Mouse (Mus musculus): ENCODE measurements around the gene Olfr547. TPM values are rescaled to one million over a fixed set of nuclear protein-coding genes. Genes with fewer than 3 reads are reported as not detected.
A peak's percentile ranks its signal among the peaks of the same experiment; 100 is the strongest.

Gene Olfr547
- polyA plus RNA-seq, 1 experiment from 2014 or later = not detected

GRCm38 (mm10) chr7:102573174-102573830 lies 38.8 kb downstream of the Olfr547 start:
- Histone ChIP-seq H3K36me3 (replicated peaks; ENCODE audit: control insufficient read depth, insufficient read depth, low read depth, low read length) (no peaks in the 10 kb centered on the region), H3K9me3 (replicated peaks; ENCODE audit: control insufficient read depth, low read length) (no peaks in the 10 kb centered on the region), H3K27me3 (ENCODE audit: control insufficient read depth, insufficient read depth, low read length) (no peaks in the 10 kb centered on the region), H3K27ac (replicated peaks; ENCODE audit: low read depth, low read length) (no peak overlapping the region), H3K4me1 (ENCODE audit: control insufficient read depth, insufficient read depth, low read length) (no peaks in the 10 kb centered on the region), H3K9ac (replicated peaks; ENCODE audit: low read length) (no peak overlapping the region), H3K4me2 (ENCODE audit: low read depth, low read length) (no peak overlapping the region), H3K4me3 (ENCODE audit: low read depth, low read length) (no peak overlapping the region)
- DNase-seq (ENCODE audit: low spot score) (peak; percentile 21), ATAC-seq (replicated peaks; ENCODE audit: insufficient number of reproducible peaks, low FRiP score, low TSS enrichment, low read depth) (no peak)
- 86% methylated on average over 3 of the region's 3 CpGs for WGBS

- Histone ChIP-seq H3K4me1 (ENCODE audit: control insufficient read depth, insufficient read depth, low read length) (no peaks in the 10 kb centered on the region), H3K4me2 (ENCODE audit: low read depth, low read length) (no peak overlapping the region), H3K4me3 (ENCODE audit: low read depth, low read length) (no peak overlapping the region), H3K9ac (replicated peaks; ENCODE audit: low read length) (no peak overlapping the region), H3K36me3 (replicated peaks; ENCODE audit: control insufficient read depth, insufficient read depth, low read depth, low read length) (no peaks in the 10 kb centered on the region), H3K9me3 (replicated peaks; ENCODE audit: control insufficient read depth, low read length) (no peaks in the 10 kb centered on the region), H3K27me3 (ENCODE audit: control insufficient read depth, insufficient read depth, low read length) (no peaks in the 10 kb centered on the region), H3K27ac (replicated peaks; ENCODE audit: low read depth, low read length) (no peak overlapping the region)
- no peak for DNase-seq (ENCODE audit: low spot score)
- ATAC-seq (replicated peaks; ENCODE audit: insufficient number of reproducible peaks, low FRiP score, low TSS enrichment, low read depth) = no peak
- WGBS = 66% methylated on average over 6 of the region's 6 CpGs
These were observed 41.4 kb downstream of the Olfr547 start for GRCm38 (mm10) chr7:102575998-102576397.

Other genes with a start within 250 kb of the Olfr547 start
- 242 and 246 TPM in 2 replicates for gene Rrm1, start 93.1 kb upstream of the Olfr547 start, polyA plus RNA-seq (2014; fragmentation: Nextera tagmentation; extraction: Ambion mirVana)
- 0.25 and 0.67 TPM in 2 replicates for gene Olfr543, start 53.1 kb upstream of the Olfr547 start, polyA plus RNA-seq (2014; fragmentation: Nextera tagmentation; extraction: Ambion mirVana)
- 0.06 TPM in 1 of 2 replicates, not detected in the other for gene Olfr544, start 46.4 kb upstream of the Olfr547 start, polyA plus RNA-seq (2014; fragmentation: Nextera tagmentation; extraction: Ambion mirVana)
- gene Olfr545, start 35.2 kb upstream of the Olfr547 start, polyA plus RNA-seq (2014; fragmentation: Nextera tagmentation; extraction: Ambion mirVana) = not detected in 2 replicates
- gene Olfr548-ps1, start 6.1 kb downstream of the Olfr547 start, polyA plus RNA-seq (2014; fragmentation: Nextera tagmentation; extraction: Ambion mirVana) = not detected in 2 replicates
- not detected in 2 replicates for gene Olfr549, start 15.1 kb downstream of the Olfr547 start, polyA plus RNA-seq (2014; fragmentation: Nextera tagmentation; extraction: Ambion mirVana)
- gene Trim21, start 30.7 kb downstream of the Olfr547 start, polyA plus RNA-seq (2014; fragmentation: Nextera tagmentation; extraction: Ambion mirVana) = 0.52 and 0.72 TPM in 2 replicates
- not detected in 2 replicates for gene Olfr550, start 36.7 kb downstream of the Olfr547 start, polyA plus RNA-seq (2014; fragmentation: Nextera tagmentation; extraction: Ambion mirVana)
- not detected in 2 replicates for gene Olfr551, start 57.1 kb downstream of the Olfr547 start, polyA plus RNA-seq (2014; fragmentation: Nextera tagmentation; extraction: Ambion mirVana)
- not detected in 2 replicates for gene Olfr552, start 63.0 kb downstream of the Olfr547 start, polyA plus RNA-seq (2014; fragmentation: Nextera tagmentation; extraction: Ambion mirVana)
- not detected in 2 replicates for gene Olfr553, start 83.5 kb downstream of the Olfr547 start, polyA plus RNA-seq (2014; fragmentation: Nextera tagmentation; extraction: Ambion mirVana)
- gene Olfr554, start 103.7 kb downstream of the Olfr547 start, polyA plus RNA-seq (2014; fragmentation: Nextera tagmentation; extraction: Ambion mirVana) = not detected in 2 replicates
- not detected in 2 replicates for gene Olfr555, start 124.1 kb downstream of the Olfr547 start, polyA plus RNA-seq (2014; fragmentation: Nextera tagmentation; extraction: Ambion mirVana)
- not detected in 2 replicates for gene Olfr556, start 130.2 kb downstream of the Olfr547 start, polyA plus RNA-seq (2014; fragmentation: Nextera tagmentation; extraction: Ambion mirVana)
- gene Trim68, start 152.6 kb downstream of the Olfr547 start, polyA plus RNA-seq (2014; fragmentation: Nextera tagmentation; extraction: Ambion mirVana) = 11.4 and 14.7 TPM in 2 replicates
- not detected in 2 replicates for gene Olfr557, start 161.2 kb downstream of the Olfr547 start, polyA plus RNA-seq (2014; fragmentation: Nextera tagmentation; extraction: Ambion mirVana)
- 0.24 TPM in 1 of 2 replicates, not detected in the other for gene Olfr558, start 167.5 kb downstream of the Olfr547 start, polyA plus RNA-seq (2014; fragmentation: Nextera tagmentation; extraction: Ambion mirVana)
- gene Olfr33, start 184.3 kb downstream of the Olfr547 start, polyA plus RNA-seq (2014; fragmentation: Nextera tagmentation; extraction: Ambion mirVana) = not detected in 2 replicates
- gene Olfr559, start 192.7 kb downstream of the Olfr547 start, polyA plus RNA-seq (2014; fragmentation: Nextera tagmentation; extraction: Ambion mirVana) = not detected in 2 replicates
- not detected in 2 replicates for gene Olfr560, start 224.6 kb downstream of the Olfr547 start, polyA plus RNA-seq (2014; fragmentation: Nextera tagmentation; extraction: Ambion mirVana)
- 0.08 TPM in 1 of 2 replicates, not detected in the other for gene Olfr78, start 224.7 kb downstream of the Olfr547 start, polyA plus RNA-seq (2014; fragmentation: Nextera tagmentation; extraction: Ambion mirVana)
- not detected in 2 replicates for gene Olfr561, start 236.5 kb downstream of the Olfr547 start, polyA plus RNA-seq (2014; fragmentation: Nextera tagmentation; extraction: Ambion mirVana)